Mouse (Mus musculus) pancreas, adult 10 weeks (tissue): ENCODE results near the gene Zfp629. TPM values are rescaled to one million over a fixed set of nuclear protein-coding genes. Genes with fewer than 3 reads are reported as not detected.

Experiments used
- polyA plus RNA-seq: library from polyadenylated mRNA; stranded (reverse); fragments of 350-450 nt; fragmentation: Illumina TruSeq; extraction: RNeasy Lipid Tissue Mini Kit (QIAGEN cat#74804); gene quantifications from one replicate; pipeline ENCODE4 v1.2.3, GENCODE M21; 2015; ENCODE audit warnings: low read depth, low replicate concordance; ENCODE audit not compliant: insufficient read depth

Zfp629 gene
- polyA plus RNA-seq = 3.3 TPM

GRCm38 (mm10) chr7:127614891-127615843 lies at the start of gene Zfp629:
TSS of gene Zfp629 (minus strand) at chr7:127615797.

DNA sequence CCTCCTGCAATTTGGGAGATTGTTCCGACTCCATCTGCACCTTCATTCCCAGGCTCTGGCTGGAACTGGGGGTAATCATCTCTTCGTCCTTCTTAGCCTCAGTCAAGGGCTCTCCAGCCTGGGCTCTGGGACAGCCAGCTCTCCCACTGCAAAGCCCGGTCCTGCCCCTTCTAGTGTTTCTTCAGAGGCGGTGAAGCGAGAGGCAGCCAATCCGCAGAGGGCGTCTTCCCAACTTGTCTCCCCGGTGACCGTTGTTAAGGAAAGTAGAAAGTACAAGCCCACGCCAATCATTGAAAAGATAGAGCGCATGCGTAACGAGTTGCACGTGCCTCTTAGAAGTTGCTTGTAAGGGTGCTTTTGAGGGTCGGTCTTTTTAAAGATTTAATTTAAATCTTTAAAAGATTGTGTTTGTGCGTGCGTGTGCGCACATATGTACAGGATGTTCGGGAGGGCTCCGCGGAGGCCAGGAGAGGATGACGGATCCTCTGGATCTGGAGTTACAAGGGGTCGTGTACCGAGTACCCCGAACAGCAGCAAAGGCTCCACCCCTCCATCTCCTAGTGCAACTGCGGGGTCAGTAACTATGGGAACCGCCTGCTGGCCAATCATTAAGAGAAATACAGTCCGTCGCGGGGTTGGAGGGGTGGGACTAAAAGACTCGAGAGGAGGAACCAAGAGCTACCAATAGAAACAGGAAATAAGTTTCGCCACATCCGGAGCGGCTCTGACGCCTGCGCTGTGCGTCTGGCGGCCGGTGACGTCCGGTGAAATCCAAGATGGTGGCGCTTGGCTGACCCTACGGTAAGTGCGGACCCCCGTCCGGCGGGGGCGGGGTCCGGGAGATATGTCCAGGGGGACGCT lies 27.4 kb downstream of the Zfp629 start, which contains the start of the genes Ccdc189 and Rnf40:
Gene Ccdc189 (minus strand): TSS at position 585 of the 861 bp plus-strand sequence.
Gene Rnf40 (plus strand): TSS at position 757 of the 861 bp plus-strand sequence.

GRCm38 (mm10) chr7:127572895-127573471 lies 42.6 kb downstream of the Zfp629 start, which contains the start of gene Phkg2:
TSS of gene Phkg2 (plus strand) at chr7:127573340.

DNA sequence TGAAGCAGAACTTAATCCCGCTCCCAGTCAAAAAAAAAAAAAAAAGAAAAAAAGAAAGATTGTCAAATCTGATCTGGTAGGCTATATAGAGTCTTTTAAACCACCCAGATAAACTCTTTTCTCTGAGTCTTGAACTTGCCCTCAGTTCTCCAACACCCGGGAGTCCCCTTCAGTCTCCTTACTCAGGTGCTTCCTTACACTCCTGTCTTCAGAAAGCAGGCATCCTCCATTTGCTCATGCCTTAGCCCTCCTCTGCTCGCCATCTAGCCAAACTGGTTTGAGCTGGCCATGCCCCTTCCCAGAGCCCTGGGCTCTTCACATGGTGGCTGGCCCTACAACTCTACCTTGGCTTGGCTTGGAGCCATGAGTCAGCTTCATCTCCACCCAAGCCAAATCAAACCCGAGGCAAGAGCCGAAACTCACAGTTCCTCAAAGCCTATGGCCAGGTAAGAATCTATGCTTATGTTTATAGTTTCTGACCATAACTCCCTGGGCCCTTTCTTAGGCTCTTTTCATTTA lies 54.2 kb downstream of the Zfp629 start, which contains the start of gene Tmem265:
Gene Tmem265 (plus strand): TSS at position 51 of the 519 bp plus-strand sequence.

Other genes with a start within 250 kb of the Zfp629 start
- 1.6 TPM for gene Zfp747, start 239.7 kb downstream of the Zfp629 start, polyA plus RNA-seq
- gene 9130019O22Rik, start 228.6 kb downstream of the Zfp629 start, polyA plus RNA-seq = 0.54 TPM
- 1.1 TPM for gene E430018J23Rik, start 222.2 kb downstream of the Zfp629 start, polyA plus RNA-seq
- gene Zfp764, start 209.0 kb downstream of the Zfp629 start, polyA plus RNA-seq = 3.5 TPM
- 6.0 TPM for gene Zfp688, start 193.7 kb downstream of the Zfp629 start, polyA plus RNA-seq
- 1.1 TPM for gene Zfp689, start 166.6 kb downstream of the Zfp629 start, polyA plus RNA-seq
- 21.0 TPM for gene Prr14, start 156.2 kb downstream of the Zfp629 start, polyA plus RNA-seq
- 18.9 TPM for gene Fbrs, start 136.6 kb downstream of the Zfp629 start, polyA plus RNA-seq
- gene Srcap, start 103.8 kb downstream of the Zfp629 start, polyA plus RNA-seq = 4.0 TPM
- gene Gm42715, start 96.2 kb downstream of the Zfp629 start, polyA plus RNA-seq = 13.7 TPM
- gene Tmem265, start 54.4 kb downstream of the Zfp629 start, polyA plus RNA-seq = not detected
- gene Phkg2, start 42.5 kb downstream of the Zfp629 start, polyA plus RNA-seq = 33.3 TPM
- gene Ccdc189, start 27.2 kb downstream of the Zfp629 start, polyA plus RNA-seq = 4.7 TPM
- 13.6 TPM for gene Rnf40, start 27.0 kb downstream of the Zfp629 start, polyA plus RNA-seq
- 12.7 TPM for gene Bcl7c, start 93.1 kb upstream of the Zfp629 start, polyA plus RNA-seq
- gene Ctf1, start 96.9 kb upstream of the Zfp629 start, polyA plus RNA-seq = 1.5 TPM
- gene Ctf2, start 116.4 kb upstream of the Zfp629 start, polyA plus RNA-seq = not detected
- gene Fbxl19, start 128.7 kb upstream of the Zfp629 start, polyA plus RNA-seq = 3.7 TPM
- gene Orai3, start 154.0 kb upstream of the Zfp629 start, polyA plus RNA-seq = 5.9 TPM
- 5.8 TPM for gene Setd1a, start 160.9 kb upstream of the Zfp629 start, polyA plus RNA-seq
- gene Gm49388, start 169.8 kb upstream of the Zfp629 start, polyA plus RNA-seq = 1.5 TPM
- 26.3 TPM for gene Hsd3b7, start 184.8 kb upstream of the Zfp629 start, polyA plus RNA-seq
- 32.5 TPM for gene Stx4a, start 208.5 kb upstream of the Zfp629 start, polyA plus RNA-seq
- 0.92 TPM for gene Stx1b, start 208.8 kb upstream of the Zfp629 start, polyA plus RNA-seq